Mouse (Mus musculus) ES-CJ7 (cell line): ENCODE results near the gene Ppp2r2d.

Source experiments
- DNase-seq: peaks from one replicate; pipeline ENCODE4 v3.0.0; 2011; ENCODE audit warnings: low read depth, low spot score

The Ppp2r2d gene

GRCm38 (mm10) chr7:138845544-138846391, at the start of gene Ppp2r2d, which contains the start of gene Mapk1ip1:
Gene Ppp2r2d, plus strand, starts transcription at chr7:138846079.
Gene Mapk1ip1, minus strand, starts transcription at chr7:138846273.
- DNase-seq = peak; percentile 94

- no peak for DNase-seq
These were observed 42.5 kb upstream of the Ppp2r2d start for GRCm38 (mm10) chr7:138803386-138803785.

- peak; percentile 71 for DNase-seq
These were observed 38.7 kb upstream of the Ppp2r2d start for GRCm38 (mm10) chr7:138807146-138807545.

GRCm38 (mm10) chr7:138813213-138813875, 32.5 kb upstream of the Ppp2r2d start:
- DNase-seq = no peak

- DNase-seq = peak; percentile 34
These were observed 27.6 kb upstream of the Ppp2r2d start for GRCm38 (mm10) chr7:138818314-138818713.

- no peak for DNase-seq
These were observed 21.5 kb upstream of the Ppp2r2d start for GRCm38 (mm10) chr7:138824423-138824822.

GRCm38 (mm10) chr7:138824995-138825756, 20.7 kb upstream of the Ppp2r2d start:
- no peak for DNase-seq

GRCm38 (mm10) chr7:138827812-138828211, 18.1 kb upstream of the Ppp2r2d start:
- DNase-seq = peak; percentile 70

- no peak for DNase-seq
These were observed 10.9 kb upstream of the Ppp2r2d start for GRCm38 (mm10) chr7:138835028-138835427.

- DNase-seq = peak; percentile 80
These were observed 5.3 kb upstream of the Ppp2r2d start for GRCm38 (mm10) chr7:138840594-138841021.

GRCm38 (mm10) chr7:138841436-138842151, 4.3 kb upstream of the Ppp2r2d start:
- DNase-seq = peak; percentile 45

GRCm38 (mm10) chr7:138843421-138843820, 2.5 kb upstream of the Ppp2r2d start:
- DNase-seq = no peak

- no peak for DNase-seq
These were observed 768 bp upstream of the Ppp2r2d start for GRCm38 (mm10) chr7:138845111-138845510.

GRCm38 (mm10) chr7:138846502-138846991, 668 bp downstream of the Ppp2r2d start:
- DNase-seq = no peak

- no peak for DNase-seq
These were observed 1.6 kb downstream of the Ppp2r2d start for GRCm38 (mm10) chr7:138847316-138848027.

GRCm38 (mm10) chr7:138848028-138848920, 2.4 kb downstream of the Ppp2r2d start:
- no peak for DNase-seq

GRCm38 (mm10) chr7:138850083-138850482, 4.2 kb downstream of the Ppp2r2d start:
- peak; percentile 95 for DNase-seq

- no peak for DNase-seq
These were observed 7.6 kb downstream of the Ppp2r2d start for GRCm38 (mm10) chr7:138853417-138854031.

- peak; percentile 69 for DNase-seq
These were observed 8.3 kb downstream of the Ppp2r2d start for GRCm38 (mm10) chr7:138854201-138854600.
